Mouse (Mus musculus) thymus, postnatal 4 days (tissue): ENCODE data around the gene 2810459M11Rik.

Source experiments
- DNase-seq: peaks from one replicate; pipeline ENCODE4 v3.0.0; 2021

Gene 2810459M11Rik

DNA sequence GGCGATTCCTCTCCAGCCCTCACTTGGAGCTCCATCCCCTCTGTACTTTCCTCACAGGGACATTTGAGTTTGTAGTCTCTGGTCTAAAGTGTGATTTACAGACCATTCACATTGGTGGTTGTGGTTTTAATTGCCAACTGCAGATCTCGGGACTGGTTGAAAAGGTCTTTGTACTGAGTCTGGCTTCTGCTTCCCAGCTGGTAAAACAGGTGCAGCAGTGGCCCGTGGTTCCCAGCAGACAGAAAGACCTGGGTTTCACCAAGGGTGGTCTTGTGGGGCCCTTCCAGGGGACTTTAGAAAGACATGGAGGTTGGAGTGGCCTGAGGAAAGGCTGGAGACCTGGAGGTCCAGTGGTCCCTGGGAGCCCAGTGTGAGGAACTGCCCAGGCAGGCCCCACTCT, 9.3 kb downstream of the 2810459M11Rik start:
- DNase-seq, result no peak

DNA sequence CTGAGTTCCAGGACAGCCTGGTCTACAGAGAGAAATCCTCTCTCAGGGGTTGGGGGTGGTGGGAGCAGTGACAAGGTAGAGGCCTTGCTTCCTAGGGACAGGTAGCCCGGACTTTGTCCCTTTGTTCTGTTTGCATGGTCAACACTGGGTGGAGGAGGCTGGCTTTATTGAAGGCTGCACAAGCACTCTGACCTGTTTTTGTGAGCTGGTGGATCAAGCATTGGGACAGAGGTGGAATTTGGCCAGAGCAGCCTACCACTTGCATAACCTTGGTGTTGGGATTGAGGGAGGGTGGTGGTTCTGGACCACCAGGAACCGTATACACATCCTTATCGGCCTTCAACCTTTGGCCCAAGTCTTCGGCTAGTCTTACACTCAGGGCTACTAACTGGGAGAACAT, 10.6 kb downstream of the 2810459M11Rik start:
- no peak for DNase-seq

DNA sequence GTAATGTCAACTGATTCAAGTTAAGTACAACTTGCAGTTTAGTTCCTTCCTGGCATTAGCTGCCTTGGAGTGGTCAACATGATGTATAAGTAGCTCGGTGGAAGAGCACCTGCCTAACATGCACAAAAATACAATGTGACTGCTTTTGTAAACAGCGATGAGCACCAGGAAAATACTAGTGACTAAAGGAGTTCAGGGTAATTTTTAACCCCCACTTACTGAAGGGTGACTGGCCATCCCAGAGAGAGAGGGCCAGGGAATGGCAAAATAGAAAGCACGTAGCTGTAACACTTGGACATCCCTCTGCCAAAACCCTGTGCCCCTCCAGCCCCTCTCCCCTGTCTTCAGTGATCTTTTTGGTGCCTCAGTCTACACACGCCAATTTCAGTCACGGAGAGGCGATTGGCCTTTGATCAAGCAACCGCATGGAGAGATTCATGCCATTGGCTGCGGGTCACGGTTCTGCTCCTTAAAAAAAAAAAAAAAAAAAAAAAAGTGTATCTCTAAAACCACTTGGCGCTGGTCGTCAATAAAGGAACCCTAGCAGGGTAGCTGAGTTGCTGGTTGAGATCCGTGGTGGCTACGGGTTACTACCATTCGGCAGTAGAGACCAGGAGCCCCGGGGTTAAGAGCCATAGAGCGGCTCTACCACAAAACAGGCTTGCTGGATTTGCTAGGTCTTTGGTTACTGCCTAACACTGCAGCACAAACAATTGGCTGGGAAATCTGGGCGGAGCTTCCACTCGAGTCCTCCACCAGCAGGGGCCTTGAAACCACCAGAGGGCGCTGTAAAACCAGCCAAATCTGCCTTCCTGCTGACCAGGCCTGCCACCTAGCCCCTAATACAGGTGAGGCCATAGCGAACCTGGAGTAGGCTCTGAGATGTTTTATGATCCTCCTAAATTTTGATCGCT, 13.4 kb downstream of the 2810459M11Rik start:
- peak; percentile 96 for DNase-seq

DNA sequence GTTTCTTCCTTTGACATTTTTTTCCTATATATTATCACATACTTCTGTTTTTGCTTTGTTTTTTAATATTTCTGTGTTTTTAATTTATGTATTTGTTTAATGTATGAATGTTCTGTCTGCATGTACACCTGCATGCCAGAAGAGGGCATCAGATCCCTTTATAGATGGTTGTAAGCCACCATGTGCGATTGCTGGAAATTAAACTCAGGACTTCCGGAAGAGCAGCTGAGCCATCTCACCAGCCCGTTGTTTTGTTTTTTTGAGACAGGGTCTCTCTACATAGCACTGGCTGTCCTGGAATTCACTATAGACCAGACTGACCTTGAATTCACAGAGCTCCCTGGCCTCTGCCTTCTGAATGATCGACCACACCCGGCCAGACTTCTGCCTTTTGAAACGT, 16.9 kb downstream of the 2810459M11Rik start:
- no peak for DNase-seq

DNA sequence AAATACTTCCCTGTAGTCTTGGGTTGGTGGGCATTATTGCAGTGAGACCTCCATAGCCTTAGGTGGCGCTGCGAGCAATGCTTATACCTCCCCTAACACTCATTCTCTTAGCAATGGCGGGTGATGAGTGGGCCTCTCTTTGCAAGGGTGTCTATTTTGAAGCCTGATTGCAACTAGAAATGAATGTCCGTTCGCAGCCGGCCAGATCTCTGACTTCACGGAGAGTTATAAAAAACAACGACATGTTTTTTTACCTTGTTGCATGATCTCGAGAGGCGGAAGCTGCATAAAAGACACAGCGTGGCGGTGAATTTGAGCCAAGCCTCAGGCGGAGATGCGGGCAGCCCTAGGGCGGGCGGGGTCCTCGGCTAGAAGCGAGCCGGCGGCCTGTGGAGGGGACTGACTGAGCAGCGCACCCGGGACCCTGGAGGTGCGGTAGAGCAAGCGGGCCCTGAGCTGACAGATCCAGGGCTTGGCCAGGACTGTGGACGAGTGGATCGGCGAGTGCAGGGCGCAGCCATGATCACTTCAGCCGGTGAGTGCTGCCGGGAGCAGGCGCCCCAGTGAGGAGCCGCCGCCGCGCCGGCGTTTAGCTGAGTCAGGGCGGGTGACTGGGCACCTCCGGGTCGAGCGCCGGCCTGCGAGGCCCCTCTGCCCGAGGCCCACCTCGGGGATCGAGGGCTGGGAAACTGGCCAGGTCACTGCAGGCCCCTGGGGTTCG, 18.8 kb downstream of the 2810459M11Rik start, which contains the start of gene Psmd1:
Gene Psmd1, plus strand, starts transcription at position 117 of the 721 bp plus-strand sequence.
- DNase-seq, result peak; percentile 92

DNA sequence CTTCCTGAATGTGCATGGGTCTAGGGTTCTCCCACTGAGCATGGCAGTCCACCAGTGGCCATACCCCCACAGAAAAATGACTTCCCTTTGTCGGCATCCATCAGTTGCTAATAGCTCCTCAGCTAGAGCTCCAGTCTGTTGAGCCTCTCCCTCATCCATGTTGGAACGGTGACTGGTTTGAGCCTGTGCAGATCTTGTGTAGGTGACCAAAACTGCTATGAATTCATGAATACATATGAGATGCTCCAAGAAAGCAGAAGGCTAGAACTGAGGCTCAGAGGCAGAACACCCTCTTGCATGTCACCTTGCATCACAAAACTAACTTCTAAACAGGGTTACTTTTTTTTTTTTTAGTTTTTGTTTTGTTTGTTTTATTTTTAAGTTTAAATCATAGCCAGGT, 30.9 kb downstream of the 2810459M11Rik start:
- no peak for DNase-seq

DNA sequence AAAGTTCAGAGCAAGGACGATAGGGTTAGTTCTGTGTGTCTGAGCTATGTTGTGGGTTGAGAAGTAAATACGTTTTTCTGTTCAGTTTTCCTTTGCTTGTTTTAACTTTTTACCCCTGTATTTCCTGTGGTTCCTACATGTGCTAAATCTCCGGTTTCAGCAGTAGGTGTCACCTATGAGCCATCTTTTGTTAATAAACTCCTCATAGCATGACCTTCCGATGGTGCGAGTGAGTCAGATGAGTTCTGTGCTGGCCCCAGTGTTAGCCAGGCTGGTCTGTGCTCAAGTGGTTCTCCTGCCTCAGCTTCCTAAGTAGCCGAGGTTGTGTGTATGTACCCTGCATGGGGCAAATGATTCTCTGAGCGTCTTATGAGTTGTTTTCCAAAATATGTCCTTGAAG, 48.8 kb downstream of the 2810459M11Rik start:
- DNase-seq, result no peak

DNA sequence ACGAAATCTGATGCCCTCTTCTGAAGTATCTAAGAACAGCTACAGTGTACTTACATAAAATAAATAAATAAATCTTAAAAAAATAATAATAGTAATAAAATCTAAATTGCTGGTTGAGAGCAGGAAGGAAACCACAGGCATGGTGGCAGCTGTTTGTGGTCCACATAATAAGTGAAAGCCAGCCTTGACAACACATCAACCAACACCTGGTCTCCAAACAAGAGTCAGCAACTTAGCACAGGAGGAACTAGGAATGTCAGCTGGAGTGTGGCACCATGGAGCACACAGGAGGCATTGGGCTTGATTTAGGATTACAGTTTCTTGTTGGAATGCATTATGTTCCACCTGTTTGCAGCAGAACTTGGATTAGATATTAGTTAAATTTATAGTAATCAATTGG, 59.4 kb downstream of the 2810459M11Rik start:
- no peak for DNase-seq
